Mouse (Mus musculus): ENCODE measurements around the gene Ubald2.

- TF ChIP-seq TAL1 (IDR thresholded peaks at IDR 0.05; ENCODE audit: low read length) (no peak), GATA1 (IDR thresholded peaks at IDR 0.05; ENCODE audit: low read length) (no peak)
These were observed 8.9 kb downstream of the Ubald2 start for GRCm38 (mm10) chr11:116442867-116443177.

All from erythroblast, embryonic 14.5 days (primary cell).